Mouse (Mus musculus) mature B cell (primary cell): ENCODE results near the gene Abca7.

Source experiments
- in situ Hi-C: fragments of 300-500 bp; cut with MboI; formaldehyde crosslinking; loops from 2 replicates; pipeline ENCODE4 v1.14.3; 2019

Abca7 gene

DNA sequence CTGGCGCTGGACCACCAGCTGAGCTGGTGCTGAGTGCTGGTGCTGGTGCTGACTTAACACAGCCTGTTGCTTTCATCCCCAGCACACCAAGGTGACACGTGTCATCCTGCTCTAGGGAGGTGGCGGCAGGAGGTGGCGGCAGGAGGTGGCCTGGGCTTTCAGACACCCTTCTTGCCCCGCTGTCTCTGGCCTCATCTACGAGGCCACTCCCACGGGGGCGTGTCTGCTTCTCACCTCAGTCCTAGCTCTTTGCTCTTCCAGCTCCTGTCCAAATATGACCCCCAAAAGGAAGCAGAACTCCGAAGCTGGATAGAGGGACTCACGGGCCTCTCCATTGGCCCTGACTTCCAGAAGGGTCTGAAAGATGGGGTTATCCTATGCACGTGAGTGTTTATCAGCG is 5.2 kb upstream of the Abca7 start:
- in situ Hi-C loops: no loop called here

- in situ Hi-C loops: no loop called here
These were observed 4.7 kb upstream of the Abca7 start for GRCm38 (mm10) chr10:79991548-79991947.

- in situ Hi-C loops: no loop called here
These were observed 1.7 kb upstream of the Abca7 start for GRCm38 (mm10) chr10:79994397-79995115.

DNA sequence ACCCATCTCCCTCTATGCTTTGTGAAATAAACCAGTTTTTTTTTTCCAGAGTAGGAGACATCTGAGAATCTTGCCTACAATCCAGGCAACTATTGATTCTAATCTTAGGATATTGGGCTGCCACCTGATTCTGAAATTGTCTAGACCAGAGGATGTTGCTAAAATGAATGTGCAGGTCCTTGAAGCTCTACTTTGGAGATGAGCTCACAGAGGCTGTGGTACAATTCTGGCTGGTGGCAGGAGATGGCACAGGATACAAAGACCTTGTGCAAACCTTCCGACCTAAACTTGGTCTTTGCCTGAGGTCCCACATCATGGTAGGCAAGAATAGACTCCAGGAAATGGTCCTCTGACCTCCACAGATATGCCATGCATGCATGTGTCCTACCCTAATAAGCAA is 658 bp upstream of the Abca7 start:
- in situ Hi-C loops: no loop called here

DNA sequence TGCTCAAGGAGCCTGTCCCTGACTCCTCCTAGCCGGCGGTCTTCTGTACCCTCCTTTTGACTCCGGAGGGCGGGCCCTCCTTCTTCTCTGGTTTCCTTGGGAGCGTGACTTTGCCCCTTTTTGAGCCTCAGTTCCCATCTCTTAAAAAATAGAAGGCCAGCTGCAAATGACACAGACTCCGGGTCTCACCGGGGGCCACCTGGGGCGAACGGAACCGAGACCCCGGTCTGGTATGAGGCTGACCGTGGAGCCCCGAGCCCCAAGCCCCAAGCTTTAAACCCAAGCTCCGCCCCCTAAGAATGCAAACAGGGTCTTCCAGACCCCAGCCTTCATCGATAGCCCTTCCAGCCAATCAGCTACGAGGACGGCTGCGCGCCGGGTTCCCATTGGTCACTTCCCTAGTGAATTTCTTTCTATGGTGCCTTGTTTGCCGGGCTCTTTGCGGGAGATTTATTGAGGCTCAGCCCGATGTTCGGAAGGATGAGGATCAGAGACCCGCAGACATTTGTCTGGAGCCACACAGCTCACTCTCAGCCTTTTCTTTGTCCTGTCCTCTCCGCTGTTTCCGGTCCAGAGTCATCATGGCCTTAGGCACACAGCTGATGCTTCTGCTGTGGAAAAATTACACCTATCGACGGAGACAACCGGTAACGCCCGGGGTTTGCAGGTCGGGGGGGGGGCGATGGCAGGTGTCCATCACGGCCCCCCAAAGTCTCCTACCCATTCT is 903 bp downstream of the Abca7 start:
- in situ Hi-C loops: no loop called here

DNA sequence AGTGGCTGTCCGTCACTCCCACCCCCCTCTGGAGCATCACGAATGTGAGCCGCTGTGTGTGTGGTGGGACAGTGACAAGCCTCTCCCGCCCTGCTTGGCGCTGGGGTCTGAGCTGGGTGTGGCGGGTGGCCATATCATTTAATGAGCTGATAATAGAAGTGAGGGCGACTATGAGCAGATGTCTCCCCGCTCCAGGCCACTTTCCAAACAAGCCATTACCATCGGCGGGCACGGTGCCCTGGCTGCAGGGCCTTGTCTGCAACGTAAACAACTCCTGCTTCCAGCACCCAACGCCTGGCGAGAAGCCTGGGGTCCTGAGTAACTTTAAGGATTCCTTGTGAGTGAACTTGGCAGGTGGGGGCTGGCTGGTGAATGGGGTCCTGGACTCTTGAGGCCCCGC is 1.5 kb downstream of the Abca7 start:
- in situ Hi-C loops: no loop called here

GRCm38 (mm10) chr10:80001945-80002344 is 5.7 kb downstream of the Abca7 start:
- in situ Hi-C loops: no loop called here

DNA sequence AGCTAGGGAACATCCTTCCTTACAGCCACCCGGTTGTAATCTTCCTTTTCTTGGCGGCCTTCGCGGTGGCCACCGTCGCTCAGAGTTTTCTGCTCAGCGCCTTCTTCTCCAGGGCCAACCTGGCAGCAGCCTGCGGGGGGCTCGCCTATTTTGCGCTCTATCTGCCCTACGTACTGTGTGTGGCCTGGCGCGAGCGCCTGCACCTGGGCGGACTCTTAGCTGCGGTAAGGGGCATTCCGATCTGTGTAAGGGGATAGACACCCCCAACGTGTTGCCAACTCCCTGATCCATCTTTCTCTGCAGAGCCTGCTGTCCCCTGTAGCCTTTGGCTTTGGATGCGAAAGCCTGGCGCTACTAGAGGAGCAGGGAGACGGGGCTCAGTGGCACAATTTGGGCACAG is 6.5 kb downstream of the Abca7 start:
- in situ Hi-C loops: no loop called here

DNA sequence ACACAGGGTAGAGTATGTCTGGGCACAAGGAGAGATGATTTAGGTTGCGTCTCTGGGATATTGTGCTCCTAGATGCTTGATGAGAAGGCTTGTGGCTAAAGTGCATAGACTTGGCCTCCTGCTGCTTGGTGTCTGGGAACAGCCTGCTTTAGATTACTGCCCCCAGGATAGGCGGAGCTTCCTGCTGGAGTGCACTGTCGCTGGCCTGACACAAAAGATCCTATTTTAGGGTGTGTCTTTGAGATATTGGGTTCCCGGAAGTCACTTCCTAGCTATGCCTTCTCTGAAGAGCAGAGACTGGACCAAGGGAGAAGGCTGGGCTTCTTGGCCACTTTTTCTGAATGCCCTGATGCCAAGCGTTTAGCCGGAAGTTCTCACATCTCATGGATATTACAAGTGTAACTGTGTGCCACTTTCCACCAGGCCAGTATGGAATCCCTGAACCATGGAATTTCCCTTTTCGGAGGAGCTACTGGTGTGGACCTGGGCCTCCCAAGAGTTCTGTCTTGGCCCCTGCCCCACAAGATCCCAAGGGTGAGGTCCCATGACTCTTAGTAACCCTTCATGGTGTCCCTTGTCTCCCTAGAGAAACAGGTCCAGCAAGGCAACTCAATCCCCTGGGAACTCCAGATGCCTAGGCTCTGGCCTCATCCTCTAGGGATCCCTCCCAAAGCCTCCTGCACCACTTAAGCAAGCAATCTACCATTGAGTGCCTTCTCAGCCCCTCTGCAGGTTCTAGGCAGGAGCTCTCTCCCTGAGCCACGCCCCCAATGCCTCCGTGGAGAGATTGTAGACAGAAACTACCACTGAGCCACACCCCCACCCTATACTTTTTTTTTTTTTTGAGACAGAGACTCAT is 7.3 kb downstream of the Abca7 start:
- in situ Hi-C loops: no loop called here

- in situ Hi-C loops: no loop called here
These were observed 8.0 kb downstream of the Abca7 start for GRCm38 (mm10) chr10:80004233-80004705.

DNA sequence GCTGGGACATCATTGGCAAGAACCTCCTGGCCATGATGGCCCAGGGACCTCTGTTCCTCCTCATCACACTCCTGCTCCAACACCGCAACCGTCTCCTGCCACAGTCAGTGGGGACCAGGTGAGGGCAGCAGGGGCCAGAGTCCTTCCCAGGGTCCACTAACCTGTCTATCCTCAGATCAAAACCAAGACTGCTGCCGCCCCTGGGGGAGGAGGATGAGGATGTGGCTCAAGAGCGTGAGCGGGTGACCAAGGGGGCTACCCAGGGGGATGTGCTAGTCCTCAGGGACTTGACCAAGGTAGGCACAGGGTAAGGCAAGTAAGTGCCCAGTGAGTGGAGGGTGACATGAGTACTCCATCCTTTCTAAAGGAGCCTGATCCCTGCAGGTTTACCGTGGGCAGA is 15.4 kb downstream of the Abca7 start:
- in situ Hi-C loops: no loop called here

DNA sequence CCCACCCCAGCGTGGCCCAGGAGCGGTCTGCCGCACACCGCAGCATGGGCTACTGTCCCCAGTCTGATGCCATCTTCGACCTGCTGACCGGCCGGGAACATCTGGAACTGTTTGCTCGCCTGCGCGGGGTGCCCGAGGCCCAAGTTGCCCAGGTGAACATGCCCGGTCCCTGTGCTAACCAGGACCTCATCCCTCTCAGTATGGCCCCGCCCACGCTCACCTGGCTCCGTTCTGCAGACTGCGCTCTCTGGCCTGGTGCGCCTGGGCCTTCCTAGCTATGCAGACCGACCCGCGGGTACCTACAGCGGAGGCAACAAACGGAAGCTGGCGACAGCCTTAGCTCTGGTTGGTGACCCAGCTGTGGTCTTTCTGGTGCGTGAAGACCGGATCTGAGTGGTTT is 17.3 kb downstream of the Abca7 start:
- in situ Hi-C loops: no loop called here

DNA sequence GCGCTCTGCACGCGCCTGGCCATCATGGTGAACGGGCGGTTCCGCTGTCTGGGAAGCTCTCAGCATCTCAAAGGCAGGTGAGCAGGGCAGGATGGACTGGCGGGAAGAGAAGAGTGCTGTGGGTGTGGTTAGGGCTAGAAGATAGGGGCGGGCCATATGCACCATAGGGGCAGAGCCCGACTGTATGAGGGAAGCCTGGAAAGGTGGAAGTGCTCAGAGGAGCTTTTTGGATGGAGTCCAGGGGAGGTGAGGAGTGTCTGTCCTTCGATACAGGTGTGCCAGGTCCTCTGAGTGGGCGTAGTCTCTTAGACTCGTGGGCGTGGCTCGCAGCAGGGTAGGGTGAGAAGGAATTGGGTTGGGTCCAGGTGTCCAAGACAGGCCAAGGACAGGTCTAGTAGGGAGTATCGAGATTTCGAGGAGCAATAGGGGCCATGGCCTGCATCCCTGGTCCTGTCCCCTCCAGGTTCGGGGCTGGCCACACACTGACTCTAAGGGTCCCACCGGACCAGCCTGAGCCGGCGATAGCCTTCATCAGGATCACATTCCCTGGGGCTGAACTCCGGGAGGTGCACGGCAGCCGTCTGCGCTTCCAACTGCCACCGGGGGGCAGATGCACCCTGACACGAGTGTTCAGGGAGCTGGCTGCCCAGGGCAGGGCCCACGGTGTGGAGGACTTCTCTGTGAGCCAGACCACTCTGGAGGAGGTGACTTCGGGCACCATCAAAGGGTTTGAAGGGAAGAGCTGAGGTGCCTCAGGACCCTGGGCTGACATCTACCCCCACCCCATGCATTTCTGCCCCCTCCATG is 18.4 kb downstream of the Abca7 start:
- in situ Hi-C loops: no loop called here

GRCm38 (mm10) chr10:80015583-80015982 is 19.3 kb downstream of the Abca7 start:
- in situ Hi-C loops: no loop called here

DNA sequence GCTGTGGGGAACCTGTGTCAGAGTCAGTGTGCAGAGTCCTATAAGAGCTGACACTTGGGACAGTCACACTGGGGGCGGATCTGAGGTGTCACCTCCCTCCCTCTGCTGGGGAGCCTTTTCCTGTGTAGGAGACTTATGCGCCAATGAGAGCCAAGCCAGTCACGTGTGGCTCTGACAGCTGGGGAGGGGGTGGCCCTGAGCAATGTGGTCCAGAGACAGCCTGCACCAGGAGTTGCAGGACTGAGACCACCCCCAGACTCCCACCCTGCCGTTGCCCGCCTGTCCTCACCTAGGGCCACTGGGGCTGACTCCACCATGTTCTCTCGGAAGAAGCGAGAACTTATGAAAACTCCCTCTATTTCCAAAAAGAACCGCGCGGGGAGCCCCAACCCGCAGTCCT is 20.2 kb downstream of the Abca7 start, which contains the start of gene Arhgap45:
Gene Arhgap45, plus strand, starts transcription at position 143 of the 400 bp plus-strand sequence.
- in situ Hi-C loops: no loop called here

DNA sequence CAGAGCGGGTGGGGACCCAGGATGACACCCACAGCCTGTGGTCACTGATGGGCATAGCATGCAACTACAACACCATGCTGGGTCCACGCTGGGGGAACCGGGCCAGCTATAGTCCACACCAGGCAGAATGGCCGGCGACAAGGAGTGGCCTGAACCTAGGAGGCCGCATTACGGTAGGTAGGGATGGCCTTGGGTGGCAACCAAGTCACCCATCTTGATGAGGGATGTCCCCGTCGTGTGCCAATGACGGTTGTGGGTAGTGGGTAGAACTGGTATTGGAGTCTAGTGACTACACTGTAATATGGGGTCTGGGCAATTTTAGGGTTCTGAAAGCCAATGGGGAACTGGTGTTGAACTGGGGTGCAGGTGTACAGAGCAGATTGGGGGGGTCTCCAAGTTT is 20.6 kb downstream of the Abca7 start:
- in situ Hi-C loops: no loop called here

- in situ Hi-C loops: no loop called here
These were observed 21.1 kb downstream of the Abca7 start for GRCm38 (mm10) chr10:80017361-80017760.

DNA sequence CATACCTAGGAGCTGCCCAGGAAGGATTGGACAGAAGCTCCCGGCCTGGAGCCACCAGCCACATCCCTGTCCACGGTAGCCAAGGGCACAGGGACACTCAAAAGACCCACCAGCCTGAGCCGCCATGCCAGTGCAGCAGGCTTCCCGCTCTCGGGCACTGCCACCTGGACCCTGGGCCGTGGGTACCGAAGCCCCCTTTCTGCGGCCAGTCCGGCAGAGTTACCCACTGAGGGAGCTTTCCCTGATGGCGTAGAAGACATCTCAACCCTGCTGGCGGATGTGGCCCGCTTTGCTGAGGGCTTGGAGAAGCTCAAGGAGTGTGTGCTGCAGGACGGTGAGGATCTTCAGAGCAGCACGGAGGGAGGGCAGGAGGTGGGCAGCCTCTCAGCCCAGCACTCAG is 21.5 kb downstream of the Abca7 start:
- in situ Hi-C loops: no loop called here

DNA sequence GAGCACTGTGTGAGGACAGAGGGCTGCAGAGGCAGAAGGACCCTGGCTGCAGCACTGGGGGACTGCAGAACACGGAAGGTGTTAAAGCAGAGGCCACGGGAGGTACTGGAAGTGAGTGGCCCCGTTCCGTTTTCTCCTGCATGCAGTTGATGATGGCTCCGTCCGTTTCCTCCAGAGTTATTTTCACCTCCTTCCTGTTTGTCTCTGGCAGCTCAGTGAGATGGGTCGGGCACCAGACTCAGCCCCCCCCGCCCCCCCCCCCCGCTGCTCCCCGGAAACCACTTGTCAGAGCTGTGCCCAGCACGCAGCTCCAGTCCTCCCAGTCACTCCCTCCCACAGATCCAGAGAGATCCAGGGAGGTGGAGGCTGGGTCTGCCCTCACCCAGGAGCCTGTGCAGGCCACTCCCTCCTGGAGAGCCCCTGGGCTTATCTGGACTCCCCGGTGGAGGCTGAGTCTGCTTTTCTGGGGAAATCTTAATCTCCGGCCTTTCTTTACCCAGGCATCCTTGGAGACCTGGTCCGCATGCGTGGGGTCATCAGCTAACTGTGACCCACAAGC is 22.5 kb downstream of the Abca7 start:
- in situ Hi-C loops: no loop called here

- in situ Hi-C loops: loop anchor here (5.0 kb wide), 1 partner anchor 32 kb away; the partner anchor contains the start of gene Cnn2
These were observed 23.3 kb downstream of the Abca7 start for GRCm38 (mm10) chr10:80019471-80020131.

- in situ Hi-C loops: loop anchor here (5.0 kb wide), 1 partner anchor 33 kb away; the partner anchor contains the start of gene Cnn2
These were observed 23.9 kb downstream of the Abca7 start for GRCm38 (mm10) chr10:80020191-80020590.
